In the genomic region with DNA sequence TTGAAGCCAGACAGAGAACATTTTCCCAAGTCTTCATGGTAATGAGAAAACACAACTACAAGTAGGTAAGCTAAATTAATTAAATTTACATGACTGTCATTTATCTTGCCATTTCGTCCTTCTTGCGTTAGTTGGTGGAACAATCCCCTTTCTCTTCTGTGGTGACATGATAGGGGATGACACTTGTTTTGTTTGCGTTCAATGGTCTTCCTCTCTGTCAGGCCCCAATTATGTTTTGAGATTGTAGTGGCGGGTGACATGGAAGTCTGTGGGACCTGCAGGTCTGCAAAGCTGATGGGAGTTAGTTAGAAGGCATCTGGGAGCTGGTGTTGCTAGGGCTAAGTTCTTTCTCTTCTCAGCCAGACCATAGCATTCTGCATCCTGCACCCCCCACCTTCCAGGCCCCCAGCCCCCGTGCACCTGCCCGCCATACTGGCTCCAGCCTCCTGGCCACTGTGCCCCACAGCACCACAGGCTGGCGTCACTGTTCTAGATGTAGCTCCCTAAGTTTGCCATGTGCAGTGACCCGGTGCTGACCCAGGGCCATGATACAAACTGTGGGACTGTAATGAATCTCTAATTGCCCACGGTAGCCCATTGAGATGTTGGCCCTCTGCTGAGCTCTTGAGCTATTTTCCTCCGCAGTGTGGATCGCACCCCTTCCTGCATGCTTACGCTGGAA, we compare ENCODE assay signal across 23 mouse cellular contexts.
A peak's percentile ranks its signal among the peaks of the same experiment; 100 is the strongest.
DNase-seq lines count a peak whose midpoint lies in the region; ATAC-seq and TF ChIP-seq lines count a peak whose summit lies in the region.
"Had no signal": no experiment of that assay in that cellular context is flagged by ENCODE, and none has a peak within 500 bp of the region (broad histone marks: within the 10 kb centered on the region; RNA-seq: fewer than 3 reads in every experiment).

No protein-coding gene starts in this region.

- peak; percentile 4 for DNase-seq in 3134 (ENCODE audit: extremely low read depth, insufficient read length, low spot score)
- DNase-seq in embryonic facial prominence, embryonic 10.5 days (ENCODE audit: low spot score), result peak; percentile 18
- DNase-seq in embryonic facial prominence, embryonic 14.5 days (ENCODE audit: low spot score), result peak; percentile 57
- peak; percentile 99 for DNase-seq in retina, postnatal 1 day
- no peak for DNase-seq in cerebellum, adult 9-10 months
- no peak for DNase-seq in kidney, postnatal 36 days
- DNase-seq in left cerebral cortex, adult 2 months (ENCODE audit: extremely low spot score in 1 of 2, low spot score in 2 of 2), result no peak
- DNase-seq: adrenal gland, adult 8-10 months; adrenal gland, postnatal 14 days; adrenal gland, postnatal 36 days; cerebellum, adult 11-12 months; cerebellum, adult 2 months; cerebellum, adult 9-11 months; cerebellum, postnatal 14 days; cerebellum, postnatal 36 days; embryo, embryonic 11 days; forebrain, postnatal 0 days had no signal

- no peaks in the 10 kb centered on the region; the same call in 1 of the 2 replicates for H3K4me1 ChIP-seq in embryonic facial prominence, embryonic 10.5 days
- no peaks in the 10 kb centered on the region for H3K4me1 ChIP-seq in embryonic facial prominence, embryonic 14.5 days (ENCODE audit: control insufficient read depth, insufficient read depth, low read length)
- H3K4me1 ChIP-seq: embryonic facial prominence, embryonic 13.5 days; forebrain, embryonic 13.5 days; forebrain, embryonic 15.5 days had no signal

- H3K4me3 ChIP-seq in embryonic facial prominence, embryonic 10.5 days, result no peak overlapping the region
- H3K4me3 ChIP-seq in embryonic facial prominence, embryonic 14.5 days (ENCODE audit: low read depth, low read length), result no peak overlapping the region
- H3K4me3 ChIP-seq in left cerebral cortex, adult 2 months, result no peak overlapping the region
- H3K4me3 ChIP-seq: embryonic facial prominence, embryonic 13.5 days; forebrain, embryonic 13.5 days; forebrain, embryonic 15.5 days had no signal

- 81% methylated on average over 12 of the region's 12 CpGs for WGBS in embryonic facial prominence, embryonic 10.5 days
- 92% methylated on average over 12 of the region's 12 CpGs for WGBS in embryonic facial prominence, embryonic 14.5 days

- no peak overlapping the region for H3K27ac ChIP-seq in embryonic facial prominence, embryonic 10.5 days (replicated peaks)
- no peak overlapping the region for H3K27ac ChIP-seq in embryonic facial prominence, embryonic 14.5 days (replicated peaks; ENCODE audit: low read depth, low read length)
- no peak overlapping the region for H3K27ac ChIP-seq in left cerebral cortex, adult 2 months
- H3K27ac ChIP-seq: embryonic facial prominence, embryonic 13.5 days; forebrain, embryonic 13.5 days; forebrain, embryonic 15.5 days had no signal

- no peak overlapping the region for H3K4me2 ChIP-seq in embryonic facial prominence, embryonic 14.5 days (ENCODE audit: low read depth, low read length)
- H3K4me2 ChIP-seq: embryonic facial prominence, embryonic 13.5 days; forebrain, embryonic 13.5 days; forebrain, embryonic 15.5 days had no signal

- no peaks in the 10 kb centered on the region for H3K27me3 ChIP-seq in embryonic facial prominence, embryonic 10.5 days (replicated peaks; ENCODE audit: low read depth, poor library complexity, severe bottlenecking)
- no peaks in the 10 kb centered on the region for H3K27me3 ChIP-seq in embryonic facial prominence, embryonic 14.5 days (replicated peaks; ENCODE audit: control insufficient read depth, insufficient read depth, low read length)
- H3K27me3 ChIP-seq: embryonic facial prominence, embryonic 13.5 days; forebrain, embryonic 13.5 days; forebrain, embryonic 15.5 days had no signal

- intact Hi-C loops in left cerebral cortex, adult 2 months (cut with DNase I), result no loop called here

- no peak overlapping the region for H3K9ac ChIP-seq in embryonic facial prominence, embryonic 14.5 days (ENCODE audit: low read depth, low read length)
- H3K9ac ChIP-seq: embryonic facial prominence, embryonic 13.5 days; forebrain, embryonic 13.5 days; forebrain, embryonic 15.5 days; forebrain, postnatal 0 days had no signal

- no peak for TF ChIP-seq CTCF in left cerebral cortex, adult 2 months (IDR thresholded peaks at IDR 0.05)

- no peaks in the 10 kb centered on the region for H3K36me3 ChIP-seq in embryonic facial prominence, embryonic 10.5 days (replicated peaks)
- H3K36me3 ChIP-seq in embryonic facial prominence, embryonic 14.5 days (ENCODE audit: control insufficient read depth, insufficient read depth, low read length), result no peaks in the 10 kb centered on the region
- H3K36me3 ChIP-seq: embryonic facial prominence, embryonic 13.5 days; forebrain, embryonic 15.5 days had no signal

- ATAC-seq in embryonic facial prominence, embryonic 14.5 days (ENCODE audit: low read depth), result peak; percentile 88; the same call in 1 of the 2 replicates
- ATAC-seq in frontal cortex, adult (ENCODE audit: low TSS enrichment), result no peak
- ATAC-seq: activated CD4-positive, CD25-positive, alpha-beta regulatory T cell, adult 4 months; forebrain, embryonic 13.5 days; forebrain, embryonic 15.5 days; forebrain, postnatal 0 days; Patski had no signal

- H3K9me3 ChIP-seq in embryonic facial prominence, embryonic 10.5 days, result no peaks in the 10 kb centered on the region
- no peaks in the 10 kb centered on the region for H3K9me3 ChIP-seq in embryonic facial prominence, embryonic 14.5 days (ENCODE audit: control insufficient read depth, low read length)
- H3K9me3 ChIP-seq: embryonic facial prominence, embryonic 13.5 days; forebrain, embryonic 13.5 days; forebrain, embryonic 15.5 days had no signal

Comparison
In these comparisons a context has a peak if more than half of its experiments do, and no peak if none do; other contexts are left out.
1. DNase-seq: peak in 3134 (single experiment), embryonic facial prominence, embryonic 10.5 days (single experiment), embryonic facial prominence, embryonic 14.5 days (single experiment) and retina, postnatal 1 day (single experiment); none in cerebellum, adult 9-10 months (single experiment), kidney, postnatal 36 days (0 of 2) and left cerebral cortex, adult 2 months (0 of 2).